Mouse (Mus musculus): ENCODE measurements around the gene Mgll. TPM values are rescaled to one million over a fixed set of nuclear protein-coding genes. Genes with fewer than 3 reads are reported as not detected.

Mgll gene
- polyA plus RNA-seq, 1 experiment from 2014 or later = 65.4 TPM

DNA sequence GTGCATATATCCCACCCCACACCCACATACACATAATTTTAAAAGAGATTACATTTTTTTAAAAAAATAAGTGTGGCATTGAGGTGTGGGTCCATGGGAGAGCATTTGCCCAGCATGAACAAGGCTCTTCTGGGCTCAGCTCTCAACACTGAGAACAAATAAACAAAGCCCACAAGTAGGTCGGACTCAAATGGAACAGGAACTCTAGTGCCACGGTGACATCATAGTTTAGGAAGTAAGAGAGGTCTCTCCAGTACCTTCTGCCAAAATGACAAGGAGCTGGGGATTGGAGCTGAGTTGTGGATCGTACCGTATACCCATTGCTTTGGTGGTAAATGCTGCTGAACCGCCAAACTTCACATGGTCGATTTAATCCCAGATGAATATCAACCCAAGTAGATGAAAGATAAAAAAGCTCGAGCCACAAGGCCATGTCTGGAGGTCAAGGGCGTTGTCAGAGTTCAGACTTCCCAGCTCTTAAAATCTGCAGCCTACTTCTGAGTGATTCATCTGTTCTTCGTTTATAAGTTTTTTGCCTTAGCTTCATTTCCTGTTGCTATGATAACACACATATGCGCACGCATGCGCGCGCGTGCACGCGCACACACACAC is 80.9 kb downstream of the Mgll start:
- Histone ChIP-seq H3K9me3 (ENCODE audit: control insufficient read depth) (no peaks in the 10 kb centered on the region), H3K9ac (ENCODE audit: low read depth, low read length) (no peak overlapping the region), H3K4me3 (ENCODE audit: low read depth, low read length) (no peak overlapping the region), H3K27ac (ENCODE audit: low read depth, low read length) (no peak overlapping the region), H3K36me3 (ENCODE audit: control insufficient read depth, insufficient read depth) (no peaks in the 10 kb centered on the region; the same call in 1 of the 2 replicates), H3K27me3 (replicated peaks; ENCODE audit: control insufficient read depth, insufficient read depth, low read length) (no peaks in the 10 kb centered on the region), H3K4me2 (replicated peaks; ENCODE audit: low read depth) (no peak overlapping the region), H3K4me1 (replicated peaks; ENCODE audit: control insufficient read depth, insufficient read depth, low read length) (no peaks in the 10 kb centered on the region)
- no peak for TF ChIP-seq CTCF (IDR thresholded peaks at IDR 0.05; ENCODE audit: low read depth)
- WGBS = 84% methylated on average over 17 of the region's 17 CpGs
- no peak for ATAC-seq

DNA sequence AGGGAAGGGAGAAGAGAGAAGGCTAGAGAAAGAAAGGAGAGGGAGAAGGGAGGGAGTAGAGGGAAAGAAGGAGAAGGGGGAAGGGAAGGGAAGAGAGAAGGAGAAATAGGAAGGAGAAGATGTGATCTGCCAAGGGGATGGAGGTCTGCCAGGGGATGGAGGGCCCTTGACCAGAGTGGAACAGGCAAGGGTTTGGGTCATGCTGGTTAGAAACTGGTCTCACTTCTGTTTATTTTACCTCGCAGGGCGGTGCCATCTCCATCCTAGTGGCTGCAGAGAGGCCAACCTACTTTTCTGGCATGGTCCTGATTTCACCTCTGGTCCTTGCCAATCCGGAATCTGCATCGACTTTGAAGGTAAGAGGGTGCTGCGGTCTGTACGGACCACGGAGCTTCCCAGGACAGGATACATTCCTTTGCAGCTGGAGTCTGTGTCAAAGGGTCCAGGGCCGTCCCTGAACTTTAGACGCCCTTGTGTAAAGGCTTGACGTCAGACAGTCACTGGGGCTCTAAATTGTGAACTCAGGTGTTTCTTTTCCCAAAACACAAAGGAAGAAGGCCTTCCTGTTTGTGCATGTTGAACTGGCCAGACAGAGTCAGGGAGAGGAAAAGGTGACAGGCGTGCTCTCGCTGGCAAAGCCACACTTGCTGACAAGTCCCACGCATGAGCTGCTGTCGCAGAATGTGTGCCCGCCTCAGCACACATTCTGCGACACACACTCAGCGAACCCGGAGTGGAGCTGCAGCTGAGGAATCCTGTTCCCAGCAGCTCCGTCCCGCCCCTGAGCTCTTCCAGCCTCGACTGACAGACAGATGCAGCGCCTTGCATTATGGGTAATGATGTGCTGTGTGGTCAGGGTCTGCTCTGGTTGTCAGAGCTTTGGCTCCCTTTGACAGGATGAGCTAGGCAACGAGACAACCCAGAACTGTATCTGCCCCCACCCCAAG is 85.2 kb downstream of the Mgll start:
- no peaks in the 10 kb centered on the region; the same call in 1 of the 2 replicates for H3K36me3 ChIP-seq (ENCODE audit: control insufficient read depth, insufficient read depth)
- no peak overlapping the region for H3K27ac ChIP-seq (ENCODE audit: low read depth, low read length)
- H3K9ac ChIP-seq (ENCODE audit: low read depth, low read length) = no peak overlapping the region
- no peaks in the 10 kb centered on the region for H3K9me3 ChIP-seq (ENCODE audit: control insufficient read depth)
- no peak overlapping the region for H3K4me3 ChIP-seq (ENCODE audit: low read depth, low read length)
- H3K27me3 ChIP-seq (replicated peaks; ENCODE audit: control insufficient read depth, insufficient read depth, low read length) = no peaks in the 10 kb centered on the region
- ATAC-seq = no peak
- H3K4me1 ChIP-seq (replicated peaks; ENCODE audit: control insufficient read depth, insufficient read depth, low read length) = no peaks in the 10 kb centered on the region
- 59% methylated on average over 23 of the region's 23 CpGs for WGBS
- no peak overlapping the region for H3K4me2 ChIP-seq (replicated peaks; ENCODE audit: low read depth)
- no peak for TF ChIP-seq CTCF (IDR thresholded peaks at IDR 0.05; ENCODE audit: low read depth)

DNA sequence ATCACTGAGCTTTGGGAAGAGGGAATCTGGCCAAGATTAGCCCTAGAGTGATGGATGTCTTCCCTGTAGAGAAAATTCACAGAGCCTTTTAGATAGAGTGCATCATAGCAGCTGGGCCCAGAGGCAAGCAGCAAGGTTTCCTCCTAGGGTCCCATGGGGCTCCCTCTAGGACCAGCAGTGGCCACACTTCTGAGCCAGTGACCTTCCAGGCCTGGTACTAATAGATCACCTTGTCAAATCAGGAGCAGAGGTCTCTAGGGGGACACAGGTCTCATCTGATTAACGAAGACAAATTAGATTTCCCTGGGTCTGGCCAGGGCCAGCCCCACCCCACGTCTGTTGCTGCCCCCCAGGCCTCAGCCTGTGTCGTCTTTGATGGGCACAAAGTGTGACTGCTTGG is 86.1 kb downstream of the Mgll start:
- Histone ChIP-seq H3K36me3 (ENCODE audit: control insufficient read depth, insufficient read depth) (no peaks in the 10 kb centered on the region; the same call in 1 of the 2 replicates), H3K4me1 (replicated peaks; ENCODE audit: control insufficient read depth, insufficient read depth, low read length) (no peaks in the 10 kb centered on the region), H3K9ac (ENCODE audit: low read depth, low read length) (no peak overlapping the region), H3K4me2 (replicated peaks; ENCODE audit: low read depth) (no peak overlapping the region), H3K27ac (ENCODE audit: low read depth, low read length) (no peak overlapping the region), H3K27me3 (replicated peaks; ENCODE audit: control insufficient read depth, insufficient read depth, low read length) (no peaks in the 10 kb centered on the region), H3K9me3 (ENCODE audit: control insufficient read depth) (no peaks in the 10 kb centered on the region), H3K4me3 (ENCODE audit: low read depth, low read length) (no peak overlapping the region)
- TF ChIP-seq CTCF (IDR thresholded peaks at IDR 0.05; ENCODE audit: low read depth) = no peak
- ATAC-seq = no peak
- 39% methylated on average over 3 of the region's 3 CpGs for WGBS

DNA sequence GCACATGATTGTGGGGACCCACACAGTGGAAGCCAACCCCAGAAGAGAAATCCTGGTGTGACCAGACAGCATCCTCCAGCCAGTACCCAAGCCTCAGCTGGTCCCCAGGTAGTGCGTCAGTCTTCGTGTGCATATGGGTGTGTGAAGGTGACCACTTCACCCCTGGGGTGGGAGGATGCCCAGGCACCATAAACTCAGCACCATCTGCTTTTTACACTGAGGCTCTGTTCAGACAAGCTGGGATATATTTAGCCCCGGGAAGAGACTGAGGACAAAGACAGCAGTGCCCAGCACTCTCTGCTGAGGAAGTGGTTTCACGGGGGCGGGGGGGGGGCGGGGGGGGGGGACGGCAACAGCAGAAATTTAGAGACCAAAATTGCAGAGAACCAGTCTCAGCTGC is 87.2 kb downstream of the Mgll start:
- H3K4me2 ChIP-seq (replicated peaks; ENCODE audit: low read depth) = no peak overlapping the region
- no peaks in the 10 kb centered on the region for H3K4me1 ChIP-seq (replicated peaks; ENCODE audit: control insufficient read depth, insufficient read depth, low read length)
- H3K9ac ChIP-seq (ENCODE audit: low read depth, low read length) = no peak overlapping the region
- H3K27me3 ChIP-seq (replicated peaks; ENCODE audit: control insufficient read depth, insufficient read depth, low read length) = no peaks in the 10 kb centered on the region
- H3K9me3 ChIP-seq (ENCODE audit: control insufficient read depth) = no peaks in the 10 kb centered on the region
- no peak for ATAC-seq
- WGBS = 54% methylated on average over 4 of the region's 7 CpGs
- H3K4me3 ChIP-seq (ENCODE audit: low read depth, low read length) = no peak overlapping the region
- TF ChIP-seq CTCF (IDR thresholded peaks at IDR 0.05; ENCODE audit: low read depth) = no peak
- H3K27ac ChIP-seq (ENCODE audit: low read depth, low read length) = no peak overlapping the region
- H3K36me3 ChIP-seq (ENCODE audit: control insufficient read depth, insufficient read depth) = no peaks in the 10 kb centered on the region; the same call in 1 of the 2 replicates

DNA sequence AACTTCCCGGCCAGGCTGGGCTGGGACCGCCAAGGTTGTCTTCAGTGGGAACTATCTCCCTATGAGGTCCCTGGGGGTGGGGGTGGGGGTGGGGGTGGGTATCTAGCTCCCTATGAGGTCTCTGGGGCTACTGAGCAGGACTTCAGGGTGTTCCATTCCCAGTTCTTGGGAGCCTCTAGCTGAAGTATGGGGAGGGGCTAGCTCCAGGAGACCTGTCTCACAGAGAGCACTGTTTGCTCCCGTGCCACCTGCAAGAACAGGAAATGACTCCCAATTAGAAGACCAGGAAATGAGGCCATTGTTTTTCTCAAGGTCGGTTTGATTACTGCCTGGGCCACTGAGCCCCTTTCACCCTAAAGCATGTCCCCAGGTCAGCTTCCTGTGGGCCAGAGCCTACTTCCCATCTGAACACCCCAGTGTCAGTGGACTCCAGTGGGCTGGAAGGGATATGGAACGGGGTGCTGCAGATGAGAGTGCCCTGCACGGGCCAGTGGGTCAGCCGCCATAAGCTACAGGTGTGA is 87.7 kb downstream of the Mgll start:
- TF ChIP-seq CTCF (IDR thresholded peaks at IDR 0.05; ENCODE audit: low read depth) = no peak
- H3K9me3 ChIP-seq (ENCODE audit: control insufficient read depth) = no peaks in the 10 kb centered on the region
- H3K9ac ChIP-seq (ENCODE audit: low read depth, low read length) = no peak overlapping the region
- no peaks in the 10 kb centered on the region for H3K27me3 ChIP-seq (replicated peaks; ENCODE audit: control insufficient read depth, insufficient read depth, low read length)
- 45% methylated on average over 7 of the region's 7 CpGs for WGBS
- H3K27ac ChIP-seq (ENCODE audit: low read depth, low read length) = no peak overlapping the region
- H3K4me1 ChIP-seq (replicated peaks; ENCODE audit: control insufficient read depth, insufficient read depth, low read length) = no peaks in the 10 kb centered on the region
- peak; percentile 11; the same call in 1 of the 2 replicates for ATAC-seq
- H3K36me3 ChIP-seq (ENCODE audit: control insufficient read depth, insufficient read depth) = no peaks in the 10 kb centered on the region; the same call in 1 of the 2 replicates
- H3K4me2 ChIP-seq (replicated peaks; ENCODE audit: low read depth) = no peak overlapping the region
- no peak overlapping the region for H3K4me3 ChIP-seq (ENCODE audit: low read depth, low read length)

DNA sequence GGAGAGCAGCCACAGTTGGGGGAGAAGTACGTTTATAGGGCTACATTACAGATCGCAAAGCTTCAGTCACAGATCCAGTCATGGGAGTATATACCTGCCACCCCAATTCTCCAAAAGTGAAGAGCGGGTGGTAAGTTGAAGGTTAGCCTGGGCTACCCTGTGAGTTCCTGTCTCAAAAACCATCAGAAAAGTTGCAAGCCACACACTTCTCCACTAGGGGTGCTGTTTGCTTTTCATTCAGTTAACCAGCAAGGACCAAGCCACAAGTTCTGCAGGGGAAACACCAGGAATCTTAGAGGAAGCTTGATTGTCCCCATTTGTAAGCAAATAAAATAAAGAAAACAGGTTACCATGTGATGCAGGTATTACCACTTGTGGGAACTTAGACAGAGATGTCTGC is 88.7 kb downstream of the Mgll start:
- H3K36me3 ChIP-seq (ENCODE audit: control insufficient read depth, insufficient read depth) = no peaks in the 10 kb centered on the region; the same call in 1 of the 2 replicates
- H3K9me3 ChIP-seq (ENCODE audit: control insufficient read depth) = no peaks in the 10 kb centered on the region
- no peaks in the 10 kb centered on the region for H3K4me1 ChIP-seq (replicated peaks; ENCODE audit: control insufficient read depth, insufficient read depth, low read length)
- no peak overlapping the region for H3K4me2 ChIP-seq (replicated peaks; ENCODE audit: low read depth)
- H3K27ac ChIP-seq (ENCODE audit: low read depth, low read length) = no peak overlapping the region
- H3K9ac ChIP-seq (ENCODE audit: low read depth, low read length) = no peak overlapping the region
- WGBS = 82% methylated on average over 3 of the region's 3 CpGs
- no peak overlapping the region for H3K4me3 ChIP-seq (ENCODE audit: low read depth, low read length)
- no peak for ATAC-seq
- TF ChIP-seq CTCF (IDR thresholded peaks at IDR 0.05; ENCODE audit: low read depth) = peak; percentile 81
- no peaks in the 10 kb centered on the region for H3K27me3 ChIP-seq (replicated peaks; ENCODE audit: control insufficient read depth, insufficient read depth, low read length)

Data from intestine, postnatal 0 days (tissue).